Mouse (Mus musculus): ENCODE measurements at regions not wholly inside any gene's neighbourhood (a gene's known extent, or its start where the extent isn't known, plus 50 kb on each side); places are given as distances from the start of the nearest gene placed in this dataset.

- intact Hi-C loops (cut with DNase I) = no loop called here
Observed at GRCm38 (mm10) chr6:11647651-11648050, 259.6 kb downstream of the Ndufa4 start.

- intact Hi-C loops (cut with DNase I) = no loop called here
Observed at GRCm38 (mm10) chr6:11613331-11613730, 294.0 kb downstream of the Ndufa4 start.

GRCm38 (mm10) chr6:11608214-11608613, 299.1 kb downstream of the Ndufa4 start:
- intact Hi-C loops (cut with DNase I) = no loop called here

GRCm38 (mm10) chr6:11607696-11608095, 299.6 kb downstream of the Ndufa4 start:
- intact Hi-C loops (cut with DNase I) = no loop called here

GRCm38 (mm10) chr6:11606055-11606454, 301.2 kb downstream of the Ndufa4 start:
- intact Hi-C loops (cut with DNase I) = no loop called here

- intact Hi-C loops (cut with DNase I) = no loop called here
Observed at GRCm38 (mm10) chr6:11605526-11605925, 301.8 kb downstream of the Ndufa4 start.

GRCm38 (mm10) chr6:11594936-11595335, 312.4 kb downstream of the Ndufa4 start:
- intact Hi-C loops (cut with DNase I) = loop anchor here (5.0 kb wide), 1 partner anchor 693 kb away; no protein-coding TSS in a partner anchor

- intact Hi-C loops (cut with DNase I) = loop anchor here (5.0 kb wide), 1 partner anchor 691 kb away; no protein-coding TSS in a partner anchor
Observed at GRCm38 (mm10) chr6:11593583-11594271, 313.6 kb downstream of the Ndufa4 start.

GRCm38 (mm10) chr6:11576091-11576490, 331.2 kb downstream of the Ndufa4 start:
- intact Hi-C loops (cut with DNase I) = no loop called here

- intact Hi-C loops (cut with DNase I) = no loop called here
Observed at GRCm38 (mm10) chr6:11565246-11565645, 342.1 kb downstream of the Ndufa4 start.

GRCm38 (mm10) chr6:11550473-11550872, 356.8 kb downstream of the Ndufa4 start:
- intact Hi-C loops (cut with DNase I) = no loop called here

GRCm38 (mm10) chr6:11547318-11547717, 360.0 kb downstream of the Ndufa4 start:
- intact Hi-C loops (cut with DNase I) = no loop called here

- intact Hi-C loops (cut with DNase I) = no loop called here
Observed at GRCm38 (mm10) chr6:11534930-11535880, 372.1 kb downstream of the Ndufa4 start.

- intact Hi-C loops (cut with DNase I) = no loop called here
Observed at GRCm38 (mm10) chr6:11503136-11503535, 404.2 kb downstream of the Ndufa4 start.

GRCm38 (mm10) chr6:11494427-11494826, 412.9 kb downstream of the Ndufa4 start:
- intact Hi-C loops (cut with DNase I) = no loop called here

- intact Hi-C loops (cut with DNase I) = no loop called here
Observed at GRCm38 (mm10) chr6:11476950-11477349, 430.3 kb downstream of the Ndufa4 start.

All from adrenal gland (tissue).